Mouse (Mus musculus): ENCODE results near the gene Plcb4.

The Plcb4 gene

DNA sequence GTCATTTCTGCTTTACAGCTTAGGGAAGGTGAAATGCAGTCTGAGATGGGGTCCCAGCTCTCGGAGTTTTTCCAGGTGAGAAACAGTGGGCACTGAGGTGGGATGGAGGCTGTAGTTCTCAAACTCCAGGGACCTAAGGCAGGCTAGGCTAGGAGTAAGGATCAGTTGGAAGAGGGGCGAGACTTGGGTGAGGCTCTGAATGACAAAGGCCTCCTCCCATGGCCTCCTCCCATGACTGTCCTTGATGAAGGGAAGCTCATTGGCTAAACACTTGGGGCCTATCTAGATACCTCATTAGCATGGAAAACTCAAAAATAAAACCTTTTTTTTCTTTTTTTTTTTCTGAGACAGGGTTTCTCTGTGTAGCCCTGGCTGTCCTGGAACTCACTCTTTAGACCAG, 198.0 kb downstream of the Plcb4 start:
- no peak for DNase-seq (ENCODE audit: low spot score)

DNA sequence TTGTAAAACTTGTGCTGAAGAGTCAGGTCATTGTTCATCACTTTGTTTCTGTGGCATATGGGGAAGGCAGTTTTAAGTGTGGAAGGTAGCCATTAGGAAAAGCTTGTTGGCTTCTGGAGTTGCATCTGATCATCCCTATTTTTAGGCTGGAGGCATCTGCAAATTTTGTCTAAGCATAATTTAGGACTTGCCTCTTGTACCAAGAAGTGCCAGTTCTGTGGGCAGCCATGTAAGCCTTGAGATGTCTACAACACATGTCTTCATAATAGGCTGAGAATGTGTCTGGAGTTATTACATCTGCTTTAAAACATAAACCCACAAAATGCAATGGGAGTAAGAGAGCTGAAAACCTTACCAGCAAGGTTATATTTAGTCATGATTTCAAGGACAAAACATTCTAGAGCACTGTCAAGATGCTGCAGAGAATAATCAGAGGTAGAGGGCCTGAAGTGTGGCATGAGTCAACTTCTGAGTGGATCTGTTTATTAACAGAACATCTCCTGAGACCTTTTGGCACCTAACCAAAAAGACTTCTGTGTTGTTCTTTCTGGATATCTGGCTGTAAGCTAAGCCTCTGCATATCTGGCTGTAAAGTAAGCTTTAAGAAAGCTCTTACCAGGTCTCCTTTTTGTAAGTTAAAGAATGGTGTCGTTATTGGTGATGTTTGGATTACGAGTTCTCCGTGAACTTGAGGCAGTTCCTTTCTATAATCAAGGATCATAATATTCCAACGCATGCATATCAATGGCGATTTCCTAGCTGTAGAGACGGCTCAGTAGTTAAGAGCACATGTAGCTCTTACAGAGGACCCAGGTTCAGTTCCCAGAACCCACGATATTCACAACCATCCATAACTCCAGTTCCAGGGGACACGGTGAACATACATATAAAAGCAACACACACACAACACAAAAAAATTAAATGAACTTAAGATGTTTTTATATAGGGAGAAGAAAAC, 203.0 kb downstream of the Plcb4 start:
- no peak for DNase-seq (ENCODE audit: low spot score)

DNA sequence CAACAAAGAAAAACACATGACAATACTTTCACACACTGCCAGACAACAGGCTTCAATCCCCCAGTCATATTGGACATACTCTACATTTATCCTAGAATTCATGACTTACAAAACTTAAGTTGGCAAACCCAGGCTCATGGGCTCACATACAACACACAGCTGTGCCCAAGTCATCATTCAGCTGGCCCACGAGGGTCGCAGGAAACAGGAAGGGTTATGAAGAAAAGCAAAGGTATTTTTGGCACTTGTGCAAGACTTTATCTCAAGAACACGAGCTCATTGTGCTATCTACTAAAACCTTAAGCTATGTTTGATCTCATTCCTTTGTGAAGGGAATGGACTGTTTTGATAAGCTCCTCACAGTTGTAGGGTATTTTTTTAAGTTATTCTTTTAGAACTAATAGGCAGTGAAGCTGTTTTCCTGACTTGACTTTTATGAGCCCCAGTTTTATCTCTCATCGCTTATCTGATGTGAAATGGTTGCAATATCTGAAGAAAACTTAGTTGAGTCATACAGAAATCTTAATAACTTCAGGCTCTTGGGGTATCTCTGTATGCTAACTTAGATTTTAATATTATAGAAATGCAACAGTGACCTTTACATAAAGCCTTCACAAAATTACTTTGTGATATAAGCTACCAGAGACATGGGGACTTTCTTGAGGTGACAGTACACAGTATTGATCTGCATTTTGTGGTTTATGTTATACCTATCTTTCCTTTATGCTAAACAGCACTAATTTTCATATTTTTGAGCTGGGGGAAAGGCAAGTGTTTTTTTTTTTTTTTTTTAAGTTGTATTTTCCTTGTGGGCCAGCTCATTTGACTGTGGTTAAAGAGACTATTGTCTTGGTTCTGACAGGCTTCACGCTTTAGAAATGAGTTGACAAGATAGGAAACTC, 203.9 kb downstream of the Plcb4 start:
- DNase-seq (ENCODE audit: low spot score), result no peak

DNA sequence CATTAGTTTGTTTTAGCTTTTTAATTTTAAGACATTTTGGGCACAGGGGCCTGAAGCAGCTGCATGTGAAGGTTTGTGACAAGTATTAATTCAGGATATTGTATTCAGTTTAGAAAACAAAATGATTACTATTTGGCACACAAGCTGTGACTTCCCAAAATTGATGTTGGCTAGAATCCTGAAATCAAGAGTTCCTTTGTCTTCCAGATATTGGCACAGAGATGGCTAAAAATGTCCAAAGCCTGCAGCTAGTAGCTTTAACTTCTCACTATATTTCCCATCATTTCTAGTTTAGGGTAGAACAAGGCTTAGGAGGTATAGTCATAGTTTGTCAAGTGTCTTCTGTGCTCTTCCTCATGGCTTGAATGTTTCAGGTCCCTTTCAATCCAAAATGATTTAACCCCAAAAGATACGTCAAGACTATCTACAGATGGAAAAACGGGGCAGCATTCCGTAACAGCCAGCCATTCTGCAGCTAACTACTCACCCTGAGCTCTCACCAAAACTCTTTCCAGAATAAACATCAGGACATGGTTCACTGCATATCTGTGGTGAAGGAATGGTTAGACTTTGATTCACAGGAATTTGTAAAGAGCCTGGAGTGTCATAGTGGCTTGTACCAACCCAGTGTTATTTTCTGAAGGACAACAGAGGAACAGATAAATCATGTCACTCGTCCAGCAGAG, 204.7 kb downstream of the Plcb4 start:
- DNase-seq (ENCODE audit: low spot score), result no peak

DNA sequence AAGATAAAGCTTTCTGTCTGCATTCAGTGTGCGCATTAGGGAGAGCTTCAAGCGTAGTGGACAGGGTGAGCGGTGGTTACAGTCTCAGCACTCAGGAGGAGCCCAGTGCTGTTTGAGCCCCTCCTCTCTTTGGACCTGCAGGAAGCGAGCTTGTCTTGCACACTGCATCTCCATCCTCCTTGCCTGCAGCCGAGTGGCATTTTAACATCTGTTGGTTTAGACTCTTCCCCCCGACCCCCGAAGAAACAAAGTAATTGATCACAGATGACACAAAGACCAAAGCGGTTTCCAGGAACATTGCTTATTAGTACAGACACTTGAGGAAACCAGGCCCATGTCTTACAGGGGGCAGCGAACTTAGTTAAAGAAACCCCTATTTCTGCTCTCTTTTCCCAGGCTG, 207.6 kb downstream of the Plcb4 start:
- no peak for DNase-seq (ENCODE audit: low spot score)

DNA sequence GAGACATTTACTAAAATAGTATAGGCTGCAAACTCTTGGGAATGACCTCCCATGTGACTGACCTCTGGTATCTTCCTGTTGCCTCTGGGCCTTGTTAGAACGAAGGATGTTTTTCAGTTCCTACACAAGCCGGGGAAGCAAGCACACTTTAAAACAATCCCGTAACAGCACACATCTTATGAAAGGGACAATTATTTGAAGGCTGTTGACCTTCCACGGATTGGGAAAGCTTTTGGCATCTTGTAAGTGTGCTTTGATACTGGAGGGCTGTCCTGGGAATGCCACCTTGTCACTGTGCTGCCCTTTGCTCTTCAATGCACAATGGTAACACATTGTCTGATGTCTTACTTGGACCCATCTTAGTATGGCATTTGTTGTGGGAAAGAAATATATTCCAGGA, 208.0 kb downstream of the Plcb4 start:
- DNase-seq (ENCODE audit: low spot score), result no peak

DNA sequence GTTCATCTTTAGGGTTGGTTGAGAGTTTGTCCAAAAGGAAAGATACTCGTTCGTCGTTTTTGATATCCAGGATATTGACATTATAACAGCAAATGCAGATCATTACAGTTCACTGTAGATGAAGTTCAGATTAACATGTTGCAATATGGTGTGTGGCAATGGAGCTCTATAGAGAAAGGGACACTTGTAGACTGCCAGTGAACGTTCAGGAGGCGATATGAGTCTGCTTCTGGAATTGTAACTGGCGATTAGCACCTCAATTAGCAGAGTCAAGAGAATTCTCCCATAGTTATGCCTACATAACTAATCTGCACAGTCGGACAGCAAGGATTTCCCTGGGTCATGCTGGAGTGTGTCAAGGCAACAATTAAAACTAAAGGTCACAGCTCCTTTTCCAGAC, 210.8 kb downstream of the Plcb4 start:
- no peak for DNase-seq (ENCODE audit: low spot score)

DNA sequence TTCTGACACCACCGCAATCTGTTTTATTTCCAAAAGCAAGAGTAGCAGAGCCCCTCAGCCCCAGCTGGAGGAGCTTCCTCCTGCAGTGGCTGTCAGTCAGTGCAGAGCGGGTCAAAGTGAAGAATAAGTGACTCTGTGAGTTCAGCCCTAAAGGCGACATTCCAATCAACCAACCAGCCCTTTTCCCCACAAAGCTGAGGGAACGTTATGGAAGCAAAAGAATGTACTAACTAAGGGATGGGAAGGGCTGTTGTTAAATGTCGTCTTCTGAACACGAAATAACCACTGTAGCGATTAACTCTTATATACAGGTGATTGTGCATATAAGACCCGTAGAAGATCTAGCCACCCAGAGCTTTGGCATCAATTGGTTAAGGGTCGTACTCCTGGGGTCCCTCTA, 214.3 kb downstream of the Plcb4 start:
- DNase-seq (ENCODE audit: low spot score), result no peak

DNA sequence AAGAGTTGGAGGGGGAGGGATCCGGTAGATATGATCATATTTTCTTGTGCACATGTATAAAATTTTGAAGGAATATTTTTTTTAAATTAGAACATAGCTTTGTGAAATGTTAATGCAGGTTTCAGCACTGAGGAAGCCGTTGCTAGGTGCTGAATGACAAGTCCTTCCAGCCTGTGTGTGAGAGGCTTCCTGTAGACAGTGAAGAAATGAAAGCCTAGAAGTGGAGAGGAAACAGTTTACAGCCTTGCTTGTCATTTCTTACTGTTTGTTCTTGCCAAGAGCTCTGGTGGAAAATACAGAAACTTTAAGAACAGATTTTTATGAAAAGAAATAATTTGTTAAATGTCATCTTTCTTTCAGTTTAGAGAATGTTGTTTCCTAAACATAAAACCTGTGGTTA, 214.9 kb downstream of the Plcb4 start:
- DNase-seq (ENCODE audit: low spot score), result no peak

DNA sequence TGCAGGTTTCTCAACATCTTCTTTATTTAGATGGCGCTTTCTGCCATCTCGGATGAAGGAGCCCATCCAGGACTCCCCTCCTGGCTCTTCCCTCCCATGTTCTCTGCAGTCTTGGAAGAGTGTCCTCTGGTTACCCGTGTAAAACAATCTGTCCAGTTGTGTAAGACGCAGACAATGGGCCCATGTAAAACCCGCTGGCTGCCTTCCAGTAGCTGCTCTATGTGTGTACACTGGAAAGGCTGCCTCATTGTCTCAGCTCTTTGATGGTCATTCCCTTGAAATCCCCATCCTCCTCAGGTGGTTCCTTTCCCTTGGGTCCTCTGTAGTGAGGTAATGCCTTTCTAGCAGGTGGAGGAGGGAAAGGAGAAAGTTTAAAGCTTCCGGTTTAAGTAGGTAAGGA, 216.7 kb downstream of the Plcb4 start:
- DNase-seq (ENCODE audit: low spot score), result no peak

DNA sequence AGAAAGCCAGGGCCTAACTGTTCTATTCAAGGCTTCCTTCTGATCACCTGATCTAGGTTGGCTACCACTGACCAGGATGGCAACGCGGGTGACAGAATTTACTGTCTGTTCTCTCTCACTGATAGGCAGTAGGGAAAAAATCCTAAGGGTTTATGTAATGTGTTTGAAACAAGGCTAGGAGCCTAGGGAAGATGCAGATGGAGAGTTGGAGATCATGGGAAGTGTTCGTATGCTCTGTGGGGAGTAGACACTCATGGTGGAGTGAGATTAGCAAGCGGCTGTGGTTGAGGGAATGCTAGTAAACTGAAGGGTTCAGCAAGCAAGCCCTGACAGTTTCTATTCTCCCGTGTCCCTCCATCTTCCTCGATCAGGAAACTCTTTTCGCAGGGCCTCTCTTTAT, 220.5 kb downstream of the Plcb4 start:
- no peak for DNase-seq (ENCODE audit: low spot score)

DNA sequence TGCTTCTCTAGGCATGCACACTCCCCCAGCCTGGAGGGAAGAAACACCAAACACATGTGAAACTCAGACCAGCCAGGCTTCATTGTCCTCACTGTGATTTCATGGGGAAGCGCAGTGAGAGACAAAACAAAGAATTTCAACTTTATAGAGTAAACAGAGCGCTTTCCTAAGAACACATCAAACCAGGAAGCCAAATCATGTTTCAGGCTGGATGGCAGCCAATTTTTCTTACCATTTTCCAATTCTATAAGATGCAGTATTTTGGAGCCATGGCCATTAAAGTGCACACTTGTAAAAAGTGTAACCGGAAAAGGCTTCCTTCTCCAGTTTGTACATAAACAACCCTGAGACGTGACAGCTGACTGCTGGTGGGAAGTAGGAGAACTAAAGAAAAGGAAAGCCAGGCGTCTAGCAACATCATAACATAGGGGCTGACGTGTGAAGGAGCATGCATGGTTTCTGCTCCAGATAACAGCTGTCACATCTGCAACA, 221.5 kb downstream of the Plcb4 start:
- DNase-seq (ENCODE audit: low spot score), result no peak

DNA sequence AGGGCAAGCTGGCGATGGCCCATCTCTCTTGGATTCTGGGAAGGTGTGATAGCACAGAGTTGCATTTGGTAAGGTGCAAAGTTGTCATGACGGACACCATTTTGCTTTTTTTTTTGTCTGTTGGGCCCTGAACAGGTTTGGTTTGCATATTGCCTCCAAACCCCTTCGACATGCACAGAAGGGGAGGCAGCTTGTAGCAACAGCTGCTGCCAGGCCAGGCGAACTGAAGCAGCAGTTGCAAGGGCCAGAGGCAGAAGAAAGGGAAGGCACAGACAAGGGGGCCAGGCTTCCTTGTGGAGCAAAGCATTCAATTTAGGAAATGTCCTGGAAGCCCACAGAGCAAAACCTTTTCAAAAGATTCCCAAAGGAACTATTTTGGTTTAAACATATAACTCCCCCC, 224.5 kb downstream of the Plcb4 start:
- DNase-seq (ENCODE audit: low spot score), result no peak

DNA sequence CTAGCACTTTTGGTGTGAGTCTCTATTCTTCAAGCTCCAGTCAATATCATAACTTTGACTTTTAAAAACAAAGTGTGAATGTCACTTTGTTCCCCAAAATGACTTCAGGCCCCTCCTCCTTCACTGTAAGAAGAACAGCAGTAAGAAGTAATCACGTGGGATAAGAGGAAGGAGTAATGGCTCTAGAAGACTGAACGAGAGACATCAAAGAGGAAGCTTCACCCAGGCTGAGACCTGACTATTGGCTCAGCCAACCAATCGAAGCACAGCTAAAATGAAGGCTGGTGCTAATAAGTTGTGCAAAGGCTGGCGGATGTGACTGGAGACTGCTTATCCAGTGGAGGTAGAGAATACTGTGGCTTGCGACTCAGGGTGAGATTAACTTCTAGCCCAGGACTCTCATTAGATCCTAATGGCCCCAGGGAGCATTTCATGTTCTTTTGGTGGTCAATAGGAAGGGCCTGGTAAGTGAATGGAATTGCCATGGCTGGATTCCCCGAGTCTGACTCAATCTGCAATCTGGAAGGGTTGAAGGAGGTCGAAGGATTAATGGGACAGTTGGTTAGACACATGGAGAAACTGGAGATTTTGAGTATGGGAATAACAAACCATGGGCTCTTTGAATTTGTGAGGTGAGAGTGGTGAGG, 225.8 kb downstream of the Plcb4 start:
- DNase-seq (ENCODE audit: low spot score), result no peak

DNA sequence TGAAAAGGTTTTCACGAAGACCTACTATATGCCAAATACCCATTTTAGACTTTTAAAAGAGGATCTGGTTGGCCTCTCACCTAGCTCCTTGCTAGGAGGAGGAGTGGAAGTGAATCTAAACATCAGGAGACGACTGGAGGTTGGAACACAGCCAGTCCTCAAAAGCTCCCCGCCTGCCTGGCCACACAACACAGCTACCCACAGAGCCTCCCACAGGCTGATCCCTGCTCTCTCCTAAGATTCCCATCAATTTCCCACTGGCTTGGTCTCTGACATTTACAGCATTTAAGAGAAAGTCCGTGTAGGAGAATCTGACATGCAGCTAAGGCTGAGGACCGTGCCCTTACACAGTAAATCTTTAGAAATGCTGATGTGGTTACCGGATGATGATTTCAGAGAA, 226.8 kb downstream of the Plcb4 start:
- no peak for DNase-seq (ENCODE audit: low spot score)

DNA sequence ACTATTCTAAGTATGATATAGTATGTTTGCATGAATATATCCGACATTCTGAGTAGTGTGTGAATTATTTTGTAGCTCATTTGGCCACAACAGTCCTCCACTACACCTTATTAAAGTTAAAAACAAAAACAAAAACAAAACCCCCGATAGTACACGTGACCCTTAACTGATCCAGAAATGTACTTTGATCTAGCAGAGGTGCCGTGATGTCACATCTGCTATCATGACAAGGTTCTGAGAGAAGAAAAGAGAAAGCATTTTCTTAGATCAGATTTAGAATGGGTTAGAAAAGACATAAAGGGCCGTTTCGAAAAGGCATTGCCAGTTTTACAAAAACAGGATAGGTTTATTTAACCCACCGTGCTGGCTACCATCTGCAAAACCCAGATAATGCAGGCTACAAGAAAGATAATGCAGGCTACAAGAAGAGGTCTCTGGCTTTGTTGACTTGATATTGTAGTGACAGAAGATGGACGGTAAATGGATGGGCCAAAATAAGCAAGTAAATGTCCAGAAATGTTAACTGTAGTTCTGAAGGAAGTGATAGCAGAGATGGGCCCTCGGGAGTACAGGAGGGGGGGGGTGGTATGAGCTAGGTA, 227.4 kb downstream of the Plcb4 start:
- no peak for DNase-seq (ENCODE audit: low spot score)

DNA sequence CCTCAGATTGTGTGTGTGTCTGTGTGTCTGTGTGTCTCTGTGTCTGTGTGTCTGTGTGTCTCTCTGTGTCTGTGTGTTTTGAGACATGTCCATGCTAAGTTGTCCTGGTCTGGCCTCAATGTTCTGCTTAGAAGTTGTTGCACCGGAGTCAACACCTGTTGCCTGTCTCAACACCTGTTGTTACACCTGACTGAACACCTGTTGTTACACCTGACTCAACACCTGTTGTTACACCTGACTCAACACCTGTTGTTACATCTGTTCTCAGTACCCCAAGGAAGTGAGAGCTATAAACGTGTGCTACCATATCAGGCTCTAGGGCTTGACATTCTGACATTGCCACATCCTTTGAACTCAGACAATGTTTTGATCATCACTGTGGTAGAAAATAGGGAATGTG, 229.0 kb downstream of the Plcb4 start:
- DNase-seq (ENCODE audit: low spot score), result no peak

DNA sequence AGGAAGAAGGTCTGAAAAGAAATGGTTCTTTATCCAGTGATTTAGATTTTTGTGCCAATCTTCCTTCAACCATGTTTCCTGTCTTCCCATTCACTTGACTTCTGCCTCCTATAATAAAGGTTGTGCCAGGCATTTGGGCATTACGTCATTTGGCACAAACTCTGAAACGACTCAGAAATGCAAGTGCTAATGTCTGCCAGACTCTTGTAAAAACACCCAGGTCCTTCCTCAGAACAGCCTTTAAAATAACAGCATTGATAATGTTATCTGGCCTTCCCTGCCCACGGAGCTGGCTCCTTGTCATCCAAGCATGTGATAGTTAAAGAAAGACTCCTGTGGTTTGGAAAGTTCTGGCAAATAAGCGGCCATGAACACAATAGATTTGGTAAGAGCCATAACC, 229.4 kb downstream of the Plcb4 start:
- DNase-seq (ENCODE audit: low spot score), result no peak

DNA sequence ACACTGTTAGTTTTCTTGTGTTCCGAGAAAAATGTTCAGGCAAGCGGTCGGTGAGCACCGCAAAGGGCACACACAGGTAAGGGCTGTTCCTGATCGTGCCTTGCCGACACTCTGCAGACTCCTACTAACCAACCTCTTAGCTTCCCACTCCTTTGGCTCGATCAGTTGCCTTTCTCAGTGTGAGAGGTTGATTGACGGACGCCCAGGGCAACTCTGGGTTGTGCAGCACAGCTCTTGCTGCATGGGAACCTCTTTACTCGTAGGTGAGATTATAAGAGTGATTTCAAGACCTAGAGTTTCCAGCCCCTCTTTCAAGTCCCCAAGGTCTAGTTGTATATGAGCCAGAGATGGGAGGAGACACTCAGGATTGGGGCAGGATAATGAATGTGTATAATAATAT, 230.0 kb downstream of the Plcb4 start:
- no peak for DNase-seq (ENCODE audit: low spot score)

DNA sequence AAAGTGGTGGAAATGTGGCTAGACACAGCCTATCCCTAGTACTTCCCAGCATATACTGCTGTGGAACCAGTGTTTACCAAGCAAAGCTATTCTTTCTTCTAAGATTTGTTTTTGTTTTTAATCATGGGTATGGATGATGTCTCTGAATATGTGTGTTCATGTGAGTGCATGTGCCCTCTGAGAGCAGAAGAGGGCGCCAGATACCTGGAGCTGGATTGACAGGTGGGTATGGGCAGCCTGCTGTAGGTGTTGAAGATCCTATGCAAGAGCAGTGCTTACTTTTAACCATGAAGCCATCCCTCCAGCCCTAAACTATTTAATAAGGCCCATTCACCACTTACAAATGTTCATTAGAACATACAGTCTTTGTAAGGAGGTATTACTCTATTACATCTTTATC, 231.3 kb downstream of the Plcb4 start:
- no peak for DNase-seq (ENCODE audit: low spot score)

DNA sequence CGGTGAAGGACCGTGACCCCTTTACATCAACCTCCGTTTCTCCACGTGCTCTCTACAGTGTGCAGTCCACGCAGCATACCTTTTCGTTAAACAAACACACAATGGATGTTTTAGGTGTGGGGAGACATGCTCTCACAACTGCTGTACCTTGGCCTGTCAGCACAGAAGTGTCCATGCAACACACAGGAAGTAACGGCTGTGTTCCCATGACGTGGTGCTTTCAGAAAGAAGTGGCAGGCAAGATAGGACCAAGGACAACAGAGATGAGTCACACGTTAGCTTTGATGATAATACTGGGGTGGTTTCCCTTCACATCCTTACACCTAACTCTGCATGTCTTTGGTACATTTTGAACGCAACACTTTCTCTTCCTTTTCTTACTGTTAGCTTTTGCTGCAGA, 232.3 kb downstream of the Plcb4 start:
- DNase-seq (ENCODE audit: low spot score), result no peak

Data from urinary bladder, postnatal 10 days (tissue).